Mouse (Mus musculus) cerebellum, postnatal 10 days (tissue): Measurements from ENCODE around the gene Zim1.

Experiments
- DNase-seq, 2 experiments: peaks; one replicate each; pipeline ENCODE4 v3.0.0; 2021; ENCODE audit warnings: mixed read lengths in 2 of 2

Gene Zim1

DNA sequence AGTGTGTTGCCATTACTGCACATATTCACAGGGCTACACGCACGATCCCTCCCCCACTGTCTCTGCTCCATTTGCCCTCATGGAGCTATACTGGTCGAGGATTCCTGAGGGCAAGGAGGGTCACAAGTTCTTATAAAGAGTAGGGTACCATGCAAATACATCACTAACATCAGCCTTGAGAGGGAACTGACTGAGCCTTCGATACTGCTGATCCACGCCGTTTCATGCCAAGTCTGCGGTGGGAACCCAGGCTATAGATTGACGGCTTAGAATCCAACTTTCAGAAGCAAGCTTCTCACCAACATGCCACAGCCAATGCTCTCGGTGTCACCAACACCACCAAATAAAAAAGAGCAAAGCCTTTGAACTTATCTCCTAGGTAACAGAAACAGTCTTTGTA, 45.7 kb downstream of the Zim1 start:
- DNase-seq = no peak

DNA sequence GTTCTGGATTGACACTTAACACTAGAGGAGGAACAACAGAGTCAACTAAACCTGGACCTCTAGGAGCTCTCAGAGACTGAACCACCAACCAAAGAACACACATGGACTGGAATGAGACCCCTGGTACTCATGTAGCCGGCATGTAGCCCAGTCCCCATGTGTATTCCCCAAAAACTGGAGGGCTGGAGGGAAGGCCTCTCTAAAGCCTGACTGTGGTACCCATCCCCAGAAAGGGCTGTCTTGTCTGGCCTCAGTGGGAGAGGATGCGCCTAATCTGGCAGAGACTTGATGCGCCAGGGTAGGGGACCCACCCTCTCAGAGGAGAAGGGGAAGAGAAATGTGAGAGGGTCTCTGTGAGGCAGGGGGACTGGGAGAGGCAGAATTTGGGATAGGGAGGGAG, 50.4 kb downstream of the Zim1 start:
- DNase-seq = no peak

DNA sequence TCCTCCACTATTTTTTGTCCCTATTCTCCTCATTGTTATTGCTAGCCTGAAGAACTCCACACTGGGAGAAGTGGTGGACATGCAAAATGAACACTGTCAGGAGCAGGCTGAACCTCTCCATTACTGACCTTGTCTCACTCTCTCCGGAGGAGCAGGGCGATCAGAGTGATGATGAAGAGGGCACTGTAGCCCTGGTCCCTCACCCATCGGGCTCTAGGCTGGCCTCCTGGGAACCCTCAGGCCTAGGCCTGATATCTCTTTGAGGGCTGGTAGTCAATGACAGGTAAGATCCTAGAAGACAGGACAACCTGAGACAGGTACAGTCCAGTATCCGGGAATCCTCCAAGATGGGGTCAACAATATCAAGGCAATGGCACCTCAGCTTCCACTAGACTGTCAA, 58.2 kb downstream of the Zim1 start:
- DNase-seq = no peak

DNA sequence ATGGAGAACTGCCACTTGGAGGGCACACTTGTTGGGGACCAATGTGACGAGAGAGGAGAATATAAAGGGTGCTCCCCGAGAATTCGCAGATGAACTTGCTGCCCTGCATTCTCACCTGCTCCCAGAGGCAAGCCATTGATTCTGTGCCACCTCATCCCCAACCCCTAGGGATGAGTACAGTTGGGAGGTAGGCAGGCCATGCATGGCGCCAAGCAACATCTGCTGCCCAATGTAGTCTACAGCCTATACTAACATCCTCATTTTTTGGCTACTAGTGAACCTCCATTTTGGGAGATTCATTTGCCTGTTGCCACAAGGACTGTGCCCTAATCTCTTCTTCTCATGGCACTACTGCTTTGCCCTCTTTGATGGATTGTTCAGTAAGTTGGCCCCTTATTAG, 59.5 kb downstream of the Zim1 start:
- no peak for DNase-seq

DNA sequence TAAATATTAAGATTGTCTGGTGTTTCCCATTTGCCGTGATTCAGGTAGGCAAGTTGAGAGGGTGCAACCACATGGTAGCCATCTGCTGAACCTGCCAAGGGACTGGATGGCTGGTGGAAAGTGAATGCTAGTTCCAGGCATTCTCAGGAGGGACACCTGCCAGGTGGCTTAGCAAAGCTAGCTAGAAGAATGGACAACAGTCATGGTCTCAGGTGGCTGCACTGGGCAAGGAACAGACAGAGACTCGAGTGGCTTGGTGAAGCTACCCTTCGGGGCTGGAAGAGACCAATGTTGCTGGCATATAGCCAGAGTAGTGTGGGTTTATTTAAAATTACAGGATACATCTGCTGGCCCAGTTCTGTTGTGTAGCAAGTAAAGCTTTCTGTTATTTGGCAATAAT, 60.4 kb downstream of the Zim1 start:
- DNase-seq = no peak
